Mouse (Mus musculus) myocyte (in vitro differentiated cells): ENCODE results near the gene Ppara.

Experiments
- CEBPB ChIP-seq: IDR thresholded peaks from 2 replicates; pipeline ENCODE4 v1.6.1; 2011; ENCODE audit warnings: mild to moderate bottlenecking, moderate library complexity; ENCODE audit not compliant: poor library complexity, insufficient read depth, severe bottlenecking
- E2F4 ChIP-seq: IDR thresholded peaks from one replicate; pipeline ENCODE4 v1.6.1; 2011; ENCODE audit warnings: mild to moderate bottlenecking, control low read depth, moderate library complexity; ENCODE audit not compliant: insufficient read depth
- MAX ChIP-seq: IDR thresholded peaks from one replicate; pipeline ENCODE4 v1.6.1; 2011; ENCODE audit warnings: low read depth, mild to moderate bottlenecking, control low read depth
- MYOD1 ChIP-seq, 3 experiments: IDR thresholded peaks; one replicate each; pipeline ENCODE4 v1.6.1; 2011; ENCODE audit warnings: control low read depth in 2 of 3, low read depth in 2 of 3, mild to moderate bottlenecking in 2 of 3, moderate library complexity in 1 of 3; ENCODE audit not compliant: insufficient read length in 2 of 3, control insufficient read depth in 1 of 3
- MYOG ChIP-seq, 3 experiments: IDR thresholded peaks; one replicate each; pipeline ENCODE4 v1.6.1; 2011; ENCODE audit warnings: control low read depth in 2 of 3, low read depth in 2 of 3, mild to moderate bottlenecking in 2 of 3; ENCODE audit not compliant: insufficient read length in 2 of 3, control insufficient read depth in 1 of 3, insufficient read depth in 1 of 3
- POLR2A ChIP-seq: IDR thresholded peaks from one replicate; pipeline ENCODE4 v1.6.1; 2011; ENCODE audit warnings: low read depth, mild to moderate bottlenecking, control low read depth, moderate library complexity; ENCODE audit not compliant: insufficient read length
- SRF ChIP-seq: IDR thresholded peaks from one replicate; pipeline ENCODE4 v1.6.1; 2011; ENCODE audit warnings: low read depth; ENCODE audit not compliant: control insufficient read depth, insufficient read length
- TCF12 ChIP-seq: IDR thresholded peaks from one replicate; pipeline ENCODE4 v1.6.1; 2011; ENCODE audit warnings: mild to moderate bottlenecking, control low read depth; ENCODE audit not compliant: poor library complexity, insufficient read depth, severe bottlenecking
- TCF3 ChIP-seq: IDR thresholded peaks from one replicate; pipeline ENCODE4 v1.6.1; 2011; ENCODE audit warnings: low read depth, control low read depth; ENCODE audit not compliant: insufficient read length
- USF1 ChIP-seq: IDR thresholded peaks from one replicate; pipeline ENCODE4 v1.6.1; 2011; ENCODE audit warnings: low read depth, mild to moderate bottlenecking, control low read depth, moderate library complexity

DNA sequence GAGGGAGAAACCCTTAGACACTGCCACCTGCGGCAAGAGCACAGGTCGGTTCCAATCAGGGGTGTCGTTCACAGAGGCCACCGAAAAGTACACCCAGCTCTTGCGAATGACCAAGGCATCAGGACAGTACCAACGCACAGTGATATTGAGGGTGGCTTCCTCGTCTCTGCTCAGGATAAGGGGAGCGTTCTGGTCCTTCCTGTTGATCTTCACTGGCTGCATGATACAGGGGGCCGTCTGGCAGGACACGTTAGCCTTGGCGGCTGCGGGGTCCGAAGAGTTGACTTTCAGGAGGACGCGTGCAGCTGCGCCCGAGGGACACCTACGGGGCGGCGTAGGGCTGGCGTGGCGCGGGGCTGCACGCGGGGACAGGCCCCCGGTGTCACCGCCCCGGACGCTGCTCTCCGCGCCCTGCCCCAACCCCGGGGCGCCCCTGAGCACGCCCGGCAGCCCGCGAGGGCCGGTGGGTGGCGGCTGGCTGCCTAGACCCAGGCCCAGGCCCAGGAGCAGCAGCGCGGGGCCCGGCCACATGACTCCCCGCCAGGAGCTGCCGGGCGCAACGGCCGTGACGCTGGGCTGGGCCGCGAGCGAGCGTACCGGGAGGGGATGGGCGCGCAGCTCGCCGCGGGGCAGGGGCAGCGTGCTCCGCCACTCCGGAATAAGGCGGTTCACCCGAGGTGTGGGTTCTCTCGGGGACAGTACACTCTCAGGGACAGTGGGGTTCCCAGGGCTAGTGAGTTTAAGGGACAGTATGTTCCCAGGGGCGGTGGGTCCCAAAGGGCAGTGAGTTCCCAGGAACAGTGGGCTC lies 86.6 kb downstream of the Ppara start, which contains the start of gene Pkdrej:
- TF ChIP-seq CEBPB (no peak), POLR2A (no peak), E2F4 (no peak), TCF12 (no peak), TCF3 (no peak), MYOG (IDR thresholded peaks at IDR 0.05; ENCODE audit: control insufficient read depth in 1 of 3, insufficient read depth in 1 of 3, insufficient read length in 2 of 3, low read depth in 2 of 3) (no peak), MAX (no peak), USF1 (no peak), MYOD1 (IDR thresholded peaks at IDR 0.05; ENCODE audit: control insufficient read depth in 1 of 3, insufficient read length in 2 of 3, low read depth in 2 of 3) (no peak), SRF (no peak)
